Comparison of ENCODE assay signal across 15 mouse cellular contexts in genomic region chr17:88370676-88371075, GRCm38 (mm10).
DNase-seq lines count a peak whose midpoint lies in the region; ATAC-seq and TF ChIP-seq lines count a peak whose summit lies in the region.
"Had no signal": no experiment of that assay in that cellular context is flagged by ENCODE, and none has a peak within 500 bp of the region (broad histone marks: within the 10 kb centered on the region; RNA-seq: fewer than 3 reads in every experiment).

No protein-coding gene starts in this region.

- WGBS in kidney, postnatal 0 days, result 67% methylated on average over 9 of the region's 9 CpGs
- WGBS in kidney, embryonic 14.5 days, result 71% methylated on average over 9 of the region's 9 CpGs
- 95% methylated on average over 9 of the region's 9 CpGs for WGBS in thymus, adult 2 months

- H3K9me3 ChIP-seq in kidney, postnatal 0 days (replicated peaks; ENCODE audit: low read length), result no peaks in the 10 kb centered on the region
- H3K9me3 ChIP-seq in kidney, embryonic 14.5 days (ENCODE audit: control insufficient read depth, low read length), result no peaks in the 10 kb centered on the region
- H3K9me3 ChIP-seq: embryonic facial prominence, embryonic 10.5 days; hindbrain, embryonic 13.5 days; neural tube, embryonic 15.5 days had no signal

- TF ChIP-seq POLR2A in thymus, adult 2 months (IDR thresholded peaks at IDR 0.05; ENCODE audit: control insufficient read depth, extremely low read depth, insufficient read depth, low read length, poor library complexity), result no peak

- no peaks in the 10 kb centered on the region for H3K27me3 ChIP-seq in kidney, postnatal 0 days (ENCODE audit: insufficient read depth, low read length)
- no peaks in the 10 kb centered on the region for H3K27me3 ChIP-seq in kidney, embryonic 14.5 days (ENCODE audit: control insufficient read depth, insufficient read depth, low read length)
- no peaks in the 10 kb centered on the region for H3K27me3 ChIP-seq in thymus, adult 2 months (ENCODE audit: control insufficient read depth, insufficient read depth, low read length)
- H3K27me3 ChIP-seq: hindbrain, embryonic 13.5 days; megakaryocyte, embryonic 14.5 days; neural tube, embryonic 15.5 days had no signal

- no peak overlapping the region for H3K4me3 ChIP-seq in kidney, postnatal 0 days (replicated peaks; ENCODE audit: low read depth, low read length)
- no peak overlapping the region for H3K4me3 ChIP-seq in kidney, embryonic 14.5 days (ENCODE audit: low read length)
- H3K4me3 ChIP-seq in thymus, adult 2 months (ENCODE audit: control insufficient read depth, insufficient read depth, low read length), result no peak overlapping the region
- H3K4me3 ChIP-seq: embryonic facial prominence, embryonic 10.5 days; hindbrain, embryonic 13.5 days; megakaryocyte, embryonic 14.5 days; neural tube, embryonic 15.5 days had no signal

- peak; percentile 9 for DNase-seq in kidney, postnatal 0 days (ENCODE audit: low spot score)
- peak; percentile 55 to 62 for DNase-seq in adrenal gland, postnatal 36 days
- DNase-seq in heart, adult 8-10 months (ENCODE audit: low spot score), result peak; percentile 35
- peak; percentile 48 for DNase-seq in lung, postnatal 36 days
- no peak for DNase-seq in layer of hippocampus, adult 8-10 months (ENCODE audit: low spot score in 2 of 2)
- no peak for DNase-seq in thymus, adult 2 months
- DNase-seq: layer of hippocampus, postnatal 36 days; liver had no signal

- no peak for TF ChIP-seq CTCF in kidney, postnatal 0 days (IDR thresholded peaks at IDR 0.05; ENCODE audit: low read depth)
- no peak for TF ChIP-seq CTCF in thymus, adult 2 months (IDR thresholded peaks at IDR 0.05; ENCODE audit: borderline replicate concordance, control insufficient read depth, extremely low read depth, insufficient read depth, low read length, poor library complexity)

- H3K4me2 ChIP-seq in kidney, postnatal 0 days (ENCODE audit: low read length), result no peak overlapping the region
- no peak overlapping the region for H3K4me2 ChIP-seq in kidney, embryonic 14.5 days (replicated peaks; ENCODE audit: low read depth, low read length)
- H3K4me2 ChIP-seq: hindbrain, embryonic 13.5 days; neural tube, embryonic 15.5 days had no signal

- no peaks in the 10 kb centered on the region for H3K4me1 ChIP-seq in kidney, postnatal 0 days (replicated peaks; ENCODE audit: insufficient read depth, low read length)
- no peaks in the 10 kb centered on the region for H3K4me1 ChIP-seq in kidney, embryonic 14.5 days (ENCODE audit: control insufficient read depth, insufficient read depth, low read length)
- H3K4me1 ChIP-seq in thymus, adult 2 months (replicated peaks; ENCODE audit: control insufficient read depth, insufficient read depth, low read length), result no peaks in the 10 kb centered on the region
- H3K4me1 ChIP-seq: embryonic facial prominence, embryonic 10.5 days; hindbrain, embryonic 13.5 days; megakaryocyte, embryonic 14.5 days; neural tube, embryonic 15.5 days had no signal

- no peak overlapping the region for H3K9ac ChIP-seq in kidney, postnatal 0 days (ENCODE audit: low read depth, low read length)
- no peak overlapping the region for H3K9ac ChIP-seq in kidney, embryonic 14.5 days (ENCODE audit: low read depth, low read length)
- H3K9ac ChIP-seq: hindbrain, embryonic 13.5 days; neural tube, embryonic 15.5 days had no signal

- no peak overlapping the region for H3K27ac ChIP-seq in kidney, postnatal 0 days
- H3K27ac ChIP-seq in kidney, embryonic 14.5 days (ENCODE audit: low read depth, low read length), result no peak overlapping the region
- H3K27ac ChIP-seq in thymus, adult 2 months (ENCODE audit: control insufficient read depth, insufficient read depth, low read length), result no peak overlapping the region
- H3K27ac ChIP-seq: embryonic facial prominence, embryonic 10.5 days; hindbrain, embryonic 13.5 days; neural tube, embryonic 15.5 days had no signal

- no peaks in the 10 kb centered on the region for H3K36me3 ChIP-seq in kidney, postnatal 0 days (ENCODE audit: insufficient read depth, low read length)
- no peaks in the 10 kb centered on the region for H3K36me3 ChIP-seq in kidney, embryonic 14.5 days (ENCODE audit: control insufficient read depth, insufficient read depth, low read length)
- no peaks in the 10 kb centered on the region for H3K36me3 ChIP-seq in thymus, adult 2 months (ENCODE audit: control insufficient read depth, insufficient read depth, low read length)
- H3K36me3 ChIP-seq: embryonic facial prominence, embryonic 10.5 days; hindbrain, embryonic 13.5 days; neural tube, embryonic 15.5 days had no signal

- ATAC-seq in kidney, postnatal 0 days (replicated peaks; ENCODE audit: low FRiP score, low read depth), result no peak
- no peak for ATAC-seq in kidney, embryonic 14.5 days (ENCODE audit: low FRiP score, low TSS enrichment)
- no peak for ATAC-seq in inflammation-experienced regulatory T-cells, adult 6 months
- ATAC-seq: forebrain, embryonic 14.5 days had no signal

Comparison
In these comparisons a context has a peak if more than half of its experiments do, and no peak if none do; other contexts are left out.
1. DNase-seq: peak in kidney, postnatal 0 days (single experiment), adrenal gland, postnatal 36 days (2 of 2), heart, adult 8-10 months (single experiment) and lung, postnatal 36 days (single experiment); none in layer of hippocampus, adult 8-10 months (0 of 2) and thymus, adult 2 months (single experiment).